Mouse (Mus musculus) frontal cortex, postnatal 36 days (tissue): Measurements from ENCODE around the gene Nt5c.
A peak's percentile ranks its signal among the peaks of the same experiment; 100 is the strongest.
"Not testable (repeated sequence)": the region's sequence is repeated elsewhere in the genome, so short reads cannot be mapped to it uniquely, and the experiment has no call there.

Experiments
- DNase-seq, 2 experiments: peaks; one replicate each; pipeline ENCODE4 v3.0.0; 2022; ENCODE audit warnings: low spot score in 2 of 2

Nt5c gene

DNA sequence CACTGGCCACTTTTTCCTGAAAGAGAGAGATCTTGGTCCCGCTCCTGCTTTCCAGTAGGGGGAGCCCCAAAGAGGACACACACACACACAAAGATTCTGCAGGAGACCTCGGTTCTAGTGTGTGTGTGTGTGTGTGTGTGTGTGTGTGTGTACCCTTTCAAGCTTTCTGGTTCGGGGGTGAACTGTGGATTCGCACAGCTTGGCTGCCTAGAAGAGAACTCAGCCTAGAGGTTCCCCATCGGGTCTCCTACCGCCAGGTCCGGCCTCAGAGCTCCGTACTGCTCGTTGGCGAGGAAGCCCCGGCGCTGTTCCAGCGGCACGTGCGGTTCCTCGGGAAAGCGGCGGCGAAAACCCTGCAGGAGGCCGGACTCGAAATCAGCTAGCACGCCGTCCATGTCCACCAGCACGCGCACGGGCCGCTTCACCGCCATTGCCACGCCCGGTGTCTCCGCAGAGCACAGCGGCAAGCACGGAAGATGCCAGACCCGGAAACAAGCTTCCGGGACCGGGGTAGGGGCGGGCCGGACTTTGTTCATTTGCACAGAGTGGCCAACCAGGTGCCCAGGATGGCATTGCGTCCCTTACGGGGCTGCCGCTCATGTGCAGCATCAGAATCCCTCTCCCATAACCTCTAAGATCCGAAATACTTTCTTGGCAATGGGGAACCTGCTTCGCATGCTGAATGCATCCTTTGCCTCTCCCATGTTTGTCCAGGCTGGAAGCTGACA is at the start of gene Nt5c:
Nt5c (minus strand) TSS at position 507 of the 728 bp plus-strand sequence.
- DNase-seq, result peak; percentile 76 to 89

DNA sequence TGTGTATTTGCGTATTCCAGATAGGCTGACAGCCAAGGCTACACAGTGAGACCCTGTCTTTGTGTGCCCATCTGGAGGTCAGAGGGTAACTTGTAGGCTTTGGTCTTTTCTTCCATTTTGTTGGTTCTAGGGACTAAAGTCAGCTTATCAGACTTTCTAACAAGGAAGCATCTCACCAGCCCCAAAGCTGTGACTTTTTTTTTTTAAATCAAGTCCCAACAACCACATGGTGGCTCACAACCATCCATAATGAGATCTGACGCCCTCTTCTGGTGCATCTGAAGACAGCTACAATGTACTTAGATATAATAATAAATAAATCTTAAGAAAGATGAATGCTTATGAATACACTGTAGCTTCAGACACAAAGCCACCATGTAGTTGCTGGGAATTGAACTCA is 46.4 kb upstream of the Nt5c start:
- DNase-seq, result no peak

DNA sequence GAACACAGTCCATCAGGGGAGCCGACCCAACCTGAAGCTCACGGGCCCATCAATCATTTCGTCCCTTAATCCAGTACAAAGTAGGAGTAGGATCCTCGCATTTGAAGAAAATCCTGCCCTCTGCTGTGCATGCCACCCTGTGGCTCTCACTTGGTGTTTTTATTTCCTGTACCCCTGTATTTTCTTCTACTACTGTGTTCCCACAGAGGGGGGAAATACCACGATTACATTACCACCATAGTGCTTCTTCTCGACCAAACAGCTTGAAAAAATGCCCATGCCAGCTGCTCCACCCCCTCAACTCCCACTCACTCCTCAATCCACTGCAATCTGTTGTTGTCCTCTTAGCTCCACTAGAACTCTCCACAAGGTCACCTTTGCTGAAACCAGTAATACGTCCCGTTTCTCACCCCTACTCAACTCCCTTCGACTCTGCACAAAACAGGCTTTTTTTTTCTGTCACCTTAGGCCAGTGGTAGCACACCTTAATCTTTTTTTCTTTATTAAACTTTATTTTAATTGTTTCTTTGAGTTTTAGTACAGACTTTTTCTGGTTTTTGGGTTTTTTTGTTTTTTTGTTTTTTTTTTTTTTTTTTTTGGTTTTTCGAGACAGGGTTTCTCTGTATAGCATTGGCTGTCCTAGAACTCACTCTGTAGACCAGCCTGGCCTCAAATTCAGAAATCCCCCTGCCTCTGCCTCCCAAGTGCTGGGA is 45.4 kb upstream of the Nt5c start:
- DNase-seq, result peak; percentile 44 to 62

DNA sequence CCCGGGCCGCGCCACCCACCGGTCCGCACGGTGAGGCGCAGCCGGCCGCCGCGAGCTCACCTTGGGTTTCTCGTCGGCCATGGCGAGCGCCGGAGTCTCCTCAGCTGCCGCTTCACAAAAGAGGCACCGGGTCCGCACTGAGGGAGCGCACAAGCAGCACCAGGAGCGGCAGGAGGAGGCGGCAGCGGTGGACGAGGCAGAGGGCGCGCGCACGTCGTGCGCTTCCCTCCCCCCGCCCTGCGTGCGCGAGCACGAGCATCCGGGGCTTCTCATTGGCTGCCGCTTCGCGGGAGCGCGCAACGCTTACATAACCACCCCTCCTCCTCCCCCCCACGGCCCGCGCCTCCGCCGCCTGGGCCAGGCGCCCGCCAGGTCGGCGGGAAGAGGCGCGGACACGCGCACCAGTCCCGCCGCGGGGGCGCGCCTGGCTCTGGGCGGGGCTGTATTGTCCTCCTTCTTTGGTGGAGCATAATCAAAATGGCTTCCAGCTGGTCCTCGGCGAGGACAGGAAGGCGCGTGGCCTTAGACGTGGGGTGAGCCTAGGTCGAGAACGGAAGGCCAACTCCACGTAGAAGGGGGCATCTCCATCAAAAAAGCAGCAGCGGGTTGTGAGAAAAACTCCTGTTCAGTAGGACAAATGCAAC is 44.5 kb upstream of the Nt5c start, which contains the start of gene Sumo2:
Sumo2 (minus strand) TSS at position 239 of the 644 bp plus-strand sequence.
- DNase-seq, result peak; percentile 98

DNA sequence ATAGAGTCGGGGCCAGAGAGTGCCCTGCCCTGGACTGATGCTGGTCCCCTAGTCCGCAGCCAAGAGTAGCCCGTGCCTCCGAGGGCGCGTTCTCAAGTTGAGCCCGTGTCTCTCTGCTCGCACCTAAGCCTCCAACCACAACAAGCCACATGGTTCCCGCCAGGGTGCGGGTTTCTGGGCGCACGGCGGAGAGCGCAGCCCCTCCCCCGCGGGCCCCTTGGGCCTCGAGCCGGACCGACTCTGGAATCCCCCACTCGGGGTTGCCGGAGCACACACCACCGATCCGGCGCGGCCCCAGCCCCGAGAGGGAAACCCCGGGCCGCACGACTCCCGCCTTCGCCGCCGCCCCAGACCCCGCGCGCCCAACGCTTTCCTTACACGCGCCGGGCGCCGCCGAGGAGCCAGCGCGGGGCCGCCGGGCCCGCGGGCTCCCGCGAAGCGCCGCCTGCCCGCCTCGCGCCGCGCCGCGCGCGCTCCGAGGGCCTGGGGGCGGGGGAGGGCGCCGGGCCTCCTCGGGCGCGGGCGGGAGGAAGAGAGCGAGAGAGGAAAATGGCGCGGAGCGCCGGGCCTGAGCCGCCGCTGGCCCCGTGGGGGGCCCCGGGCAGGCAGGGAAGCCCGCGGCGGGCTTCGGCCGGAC is 43.9 kb upstream of the Nt5c start:
- peak; percentile 41 to 54 for DNase-seq

DNA sequence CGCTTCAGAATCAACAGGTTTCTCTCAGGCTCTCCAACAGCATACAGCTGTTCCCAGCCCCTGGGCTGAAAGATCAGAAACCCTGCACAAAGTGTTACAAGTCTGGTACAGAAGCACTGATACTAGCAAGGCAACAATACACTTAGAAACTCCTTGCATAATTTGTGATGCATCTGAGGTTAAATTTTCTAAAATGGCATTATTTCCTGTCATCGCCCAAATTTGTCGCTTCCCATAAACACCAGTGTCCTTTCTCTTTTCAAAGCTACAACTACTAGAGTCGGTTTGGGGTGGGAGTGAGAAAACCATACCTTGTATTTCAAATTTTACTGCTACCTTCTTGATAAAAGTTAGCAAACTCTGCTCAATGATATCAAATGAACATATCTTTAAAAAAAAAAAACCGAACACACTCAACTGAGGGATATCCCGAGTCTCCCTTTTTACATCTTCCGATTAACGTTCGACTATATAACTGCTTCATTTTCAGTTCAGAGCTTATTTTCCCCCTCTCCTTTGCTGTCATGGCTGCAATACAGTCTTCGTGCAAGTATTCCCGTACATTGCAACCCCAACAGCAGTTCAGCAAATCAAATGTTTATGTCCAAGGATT is 43.2 kb upstream of the Nt5c start:
- no peak for DNase-seq

DNA sequence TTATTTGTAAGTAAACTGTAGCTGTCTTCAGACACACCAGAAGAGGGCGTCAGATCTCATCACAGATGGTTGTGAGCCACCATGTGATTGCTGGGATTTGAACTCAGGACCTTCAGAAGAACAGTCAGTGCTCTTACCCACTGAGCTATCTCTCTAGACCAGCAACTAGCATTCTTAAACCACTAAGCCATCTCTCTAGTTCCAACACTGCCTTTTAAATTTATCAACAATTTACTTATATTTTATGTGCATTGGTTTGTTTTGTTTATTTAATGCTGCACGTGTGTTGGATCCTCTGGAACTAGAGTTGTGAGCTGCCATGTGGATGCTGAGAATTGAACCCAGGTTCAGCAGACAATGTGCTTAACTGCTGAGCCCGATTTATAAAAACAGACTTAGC is 34.8 kb upstream of the Nt5c start:
- DNase-seq, result not testable (repeated sequence)

DNA sequence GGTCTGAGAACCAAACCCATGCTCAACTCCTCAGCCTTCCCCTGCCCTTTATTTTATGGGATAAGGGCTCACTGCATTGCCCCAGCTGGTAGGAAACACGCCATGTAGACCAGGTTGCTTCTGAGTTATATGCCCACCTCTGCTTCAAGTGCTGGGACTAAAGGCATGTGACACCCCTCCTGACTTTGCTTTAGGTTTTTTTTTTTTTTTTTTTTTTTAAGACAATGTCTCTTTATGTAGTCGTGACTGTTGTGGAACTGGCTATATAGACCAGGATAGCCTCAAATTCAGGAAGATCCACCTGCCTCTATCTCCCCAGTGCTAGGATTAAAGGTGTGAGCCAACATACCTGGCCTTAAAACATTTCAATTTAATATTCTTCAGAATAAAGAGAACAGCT is 31.0 kb upstream of the Nt5c start:
- DNase-seq, result no peak

DNA sequence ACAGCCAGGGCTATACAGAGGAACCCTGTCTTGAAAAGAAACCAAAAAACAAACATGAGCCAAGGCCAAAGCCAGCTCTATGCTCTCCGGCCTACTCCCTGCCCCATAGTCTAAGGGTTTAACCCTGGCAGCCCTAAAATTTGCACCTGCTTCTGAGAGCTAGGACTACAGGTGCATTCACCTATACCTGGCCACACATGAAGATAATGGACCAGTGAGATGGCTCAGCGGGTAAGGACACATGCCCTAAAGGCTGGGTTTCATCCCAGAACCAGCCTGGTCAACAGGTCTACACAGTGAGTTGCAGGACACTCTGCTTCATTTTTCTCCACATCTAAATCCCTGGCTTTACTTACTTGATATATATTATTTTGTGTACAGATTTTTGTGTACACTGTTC is 30.6 kb upstream of the Nt5c start:
- no peak for DNase-seq

DNA sequence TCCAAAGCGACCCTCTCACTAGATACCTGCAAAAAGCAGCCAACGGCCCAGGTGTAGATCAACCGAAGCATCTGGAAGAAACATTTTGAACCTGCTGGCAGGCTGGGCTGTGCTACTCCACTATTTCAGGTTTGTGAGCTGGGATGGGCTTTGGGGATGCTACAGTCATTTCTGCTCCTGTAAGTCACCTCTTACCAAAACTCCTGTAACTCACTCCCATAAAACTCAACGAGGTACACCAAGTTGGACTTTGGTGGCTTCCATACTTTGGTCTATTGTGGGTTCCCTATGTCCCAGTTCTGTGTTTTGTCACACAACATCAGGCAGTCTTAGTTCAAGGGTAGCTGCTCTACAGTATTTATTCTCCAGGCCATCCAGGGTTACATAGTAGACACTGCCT is 29.4 kb upstream of the Nt5c start:
- DNase-seq, result no peak

DNA sequence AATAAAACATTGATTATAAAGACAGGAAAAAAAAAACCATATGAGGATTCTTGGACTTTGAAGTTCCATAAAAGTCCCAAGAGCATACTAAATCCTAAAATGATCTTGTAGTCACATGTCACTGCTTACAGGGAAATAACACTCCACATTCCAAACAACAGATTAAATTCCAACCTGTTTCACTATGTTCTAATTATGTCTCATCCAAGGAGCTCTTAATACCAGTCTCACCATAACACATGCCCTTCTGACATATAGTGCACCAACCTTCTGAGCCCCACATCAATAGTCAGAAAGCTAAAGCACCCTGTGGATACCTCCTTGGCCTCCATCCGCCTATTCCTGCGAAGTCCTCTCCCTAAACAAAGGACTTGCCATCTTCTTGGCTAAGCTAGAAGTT is 28.6 kb upstream of the Nt5c start:
- no peak for DNase-seq

DNA sequence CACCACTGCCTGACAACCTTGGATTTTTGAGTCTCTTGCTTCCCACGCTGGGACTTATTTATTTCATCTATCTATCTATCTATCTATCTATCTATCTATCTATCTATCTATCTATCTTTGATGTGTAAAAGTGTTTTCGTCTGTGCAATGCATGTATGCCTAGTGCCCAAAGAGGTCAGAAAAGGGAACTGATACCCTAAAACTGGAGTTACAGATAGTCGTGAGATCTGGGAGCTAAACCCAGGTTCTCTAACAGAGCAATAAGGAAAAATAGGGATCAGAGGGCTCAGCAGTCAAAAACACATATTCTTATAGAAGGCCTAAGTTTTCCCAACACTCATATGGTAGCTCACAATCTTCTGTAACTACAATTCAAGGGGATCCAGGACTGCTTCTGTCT is 27.9 kb upstream of the Nt5c start:
- no peak for DNase-seq

DNA sequence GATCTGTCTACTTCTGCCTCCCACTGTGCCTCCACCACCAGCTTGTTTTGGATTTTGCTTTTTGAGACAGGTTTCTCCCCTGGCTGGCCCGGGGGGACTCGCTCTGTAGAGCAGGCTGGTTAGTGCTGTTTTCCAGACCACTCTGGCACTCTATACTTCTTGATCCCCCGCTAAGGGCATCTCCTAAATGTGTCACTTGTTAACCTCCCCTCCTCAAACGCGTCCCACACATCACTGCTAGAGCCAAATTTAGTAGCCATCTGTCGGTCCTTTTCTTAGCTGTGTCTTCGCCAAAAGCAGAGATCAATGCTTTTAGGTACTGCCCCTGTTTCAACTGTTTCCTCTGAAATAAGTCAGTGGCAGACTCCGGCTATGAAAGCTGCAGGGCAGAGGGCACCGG is 27.0 kb upstream of the Nt5c start:
- peak; percentile 45 to 69 for DNase-seq

DNA sequence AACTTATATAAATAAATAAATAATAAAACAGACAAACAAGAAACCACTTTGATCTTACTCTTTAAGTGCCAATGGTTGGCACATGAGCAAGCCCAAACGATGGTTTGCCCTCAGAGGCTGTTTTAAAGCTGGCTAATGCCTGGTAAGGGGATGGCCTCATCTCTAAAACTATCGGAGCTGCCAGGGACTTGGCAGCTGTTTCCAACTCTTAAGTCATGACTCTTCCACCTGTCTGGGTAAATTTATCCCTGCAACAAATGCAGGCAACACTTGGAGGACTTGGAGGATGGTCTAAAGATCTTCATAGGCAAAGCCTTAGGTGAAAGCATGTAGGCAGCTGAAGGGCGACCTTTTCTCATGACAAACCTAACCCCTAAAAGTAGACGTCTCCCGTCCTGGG is 25.3 kb upstream of the Nt5c start:
- no peak for DNase-seq

DNA sequence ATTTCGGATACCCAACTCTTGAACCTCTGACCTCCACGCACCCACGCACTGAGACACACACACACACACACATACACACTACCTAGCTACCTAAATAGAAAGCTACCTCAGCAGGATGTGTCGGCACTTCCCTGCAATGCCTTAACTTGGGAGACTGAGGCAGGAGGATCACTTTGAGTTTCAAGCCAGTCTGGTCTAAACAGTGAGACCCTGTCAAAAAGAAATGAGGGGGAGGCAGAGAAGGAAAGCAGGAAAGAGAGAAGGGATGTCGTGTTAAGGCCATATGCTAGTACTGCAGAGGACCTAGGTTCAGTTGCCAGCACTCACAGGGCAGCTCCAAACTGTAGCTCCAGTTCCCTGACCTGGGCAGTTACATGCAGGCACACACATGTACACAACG is 23.4 kb upstream of the Nt5c start:
- DNase-seq, result no peak

DNA sequence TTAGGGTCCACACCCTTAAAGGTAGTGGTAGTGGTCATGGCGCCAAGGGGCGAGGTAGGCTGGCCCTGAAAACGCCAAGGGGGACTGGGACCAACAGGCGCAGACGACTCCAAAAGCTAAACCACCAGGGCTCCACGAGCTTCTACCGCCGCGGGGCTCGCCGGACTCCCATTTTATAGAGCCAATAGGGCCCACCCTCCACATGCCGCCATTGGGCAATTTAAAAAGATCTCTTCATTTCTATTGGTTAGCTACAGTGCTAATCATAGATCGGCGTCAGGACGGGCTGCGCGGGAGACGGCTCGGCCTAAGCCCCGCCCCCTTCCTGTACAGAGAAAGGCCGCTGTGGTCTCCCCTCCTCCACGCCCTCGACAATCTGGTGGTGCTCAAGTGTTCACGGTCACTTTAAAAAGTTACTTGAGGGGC is 22.6 kb upstream of the Nt5c start, which contains the start of gene Jpt1:
Jpt1 (minus strand) TSS at position 150 of the 426 bp plus-strand sequence.
- DNase-seq, result peak; percentile 95 to 98

DNA sequence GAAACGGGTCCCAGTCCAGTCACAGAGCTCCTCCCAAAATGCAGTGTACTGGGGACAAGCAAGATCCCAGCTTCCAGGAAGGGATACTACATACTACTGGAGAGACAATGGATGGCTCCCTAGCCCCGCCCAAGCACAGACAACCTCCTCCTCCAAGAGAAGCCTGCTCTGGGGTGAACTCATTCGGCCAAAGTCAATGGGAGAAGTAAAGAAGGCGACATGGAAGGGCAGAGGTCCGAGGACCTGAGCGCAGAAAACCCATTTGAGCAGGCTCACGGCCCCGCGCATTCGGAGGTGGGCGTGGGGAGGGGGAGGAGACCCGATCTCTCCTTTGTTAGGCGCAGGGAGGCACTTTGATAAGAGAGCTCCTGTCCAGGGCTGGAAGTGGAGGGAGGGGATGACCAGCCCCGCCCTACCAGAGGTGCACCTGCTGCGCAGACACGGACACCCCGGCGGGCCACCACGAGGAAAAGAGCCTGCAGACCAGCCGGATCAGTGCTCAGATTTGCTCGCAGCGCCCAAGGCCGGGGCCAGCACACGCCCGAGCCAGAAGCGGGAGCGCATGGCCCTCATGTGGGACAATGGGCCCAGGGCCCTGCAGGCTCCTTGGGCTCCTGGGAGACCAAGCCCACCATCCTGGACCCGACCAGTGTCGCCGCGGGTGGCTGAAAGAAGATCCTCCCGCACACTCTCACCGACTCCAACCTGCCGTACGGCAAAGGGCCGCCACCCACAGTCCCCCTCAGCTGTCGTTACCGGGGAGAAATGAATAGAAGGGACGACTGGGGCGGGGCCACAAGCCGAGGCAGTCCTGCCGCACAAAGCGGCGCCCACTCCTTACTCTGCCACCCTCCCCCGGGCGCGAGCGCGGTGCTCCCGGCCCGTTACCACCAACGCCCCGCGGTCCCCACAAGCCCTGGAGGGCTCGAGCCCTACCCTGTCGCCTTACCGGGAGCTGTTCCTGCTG is 21.9 kb upstream of the Nt5c start:
- no peak for DNase-seq

DNA sequence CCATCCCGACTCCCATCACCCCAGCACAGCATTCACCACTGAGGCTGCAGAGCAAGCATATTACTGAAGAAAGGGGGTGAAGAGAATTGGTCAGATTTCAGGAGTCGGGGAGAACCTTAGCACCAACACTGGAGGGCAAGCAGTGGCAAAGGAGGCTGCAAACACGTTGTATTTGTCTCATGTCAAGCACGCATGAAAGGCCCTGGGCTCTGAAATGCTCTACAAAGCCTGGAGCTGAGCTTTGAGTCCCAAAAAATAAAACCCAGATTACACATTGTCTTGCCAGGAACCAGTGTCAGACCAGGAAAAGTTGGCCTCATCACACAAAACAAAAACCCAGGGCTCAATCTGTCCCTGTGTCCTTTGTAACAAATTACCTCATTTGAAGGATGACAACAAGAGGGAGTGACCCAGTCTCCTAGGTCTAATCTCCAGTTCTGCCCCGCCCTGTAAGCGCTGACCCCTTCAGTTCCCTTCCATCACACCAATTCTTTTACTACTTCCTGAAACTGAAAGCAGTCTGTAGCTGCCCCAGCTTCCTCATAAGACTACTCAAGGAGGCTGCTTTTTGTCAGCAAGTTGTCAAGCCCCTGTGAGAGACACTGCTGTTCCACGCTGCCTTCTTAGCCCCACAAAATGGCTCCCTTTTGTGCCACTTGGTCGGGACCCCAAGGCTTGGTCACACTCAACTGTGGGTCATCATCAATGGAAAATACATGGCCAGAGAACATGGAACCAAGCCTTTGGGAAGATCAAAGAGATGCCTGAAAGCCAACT is 20.9 kb upstream of the Nt5c start:
- DNase-seq, result no peak

DNA sequence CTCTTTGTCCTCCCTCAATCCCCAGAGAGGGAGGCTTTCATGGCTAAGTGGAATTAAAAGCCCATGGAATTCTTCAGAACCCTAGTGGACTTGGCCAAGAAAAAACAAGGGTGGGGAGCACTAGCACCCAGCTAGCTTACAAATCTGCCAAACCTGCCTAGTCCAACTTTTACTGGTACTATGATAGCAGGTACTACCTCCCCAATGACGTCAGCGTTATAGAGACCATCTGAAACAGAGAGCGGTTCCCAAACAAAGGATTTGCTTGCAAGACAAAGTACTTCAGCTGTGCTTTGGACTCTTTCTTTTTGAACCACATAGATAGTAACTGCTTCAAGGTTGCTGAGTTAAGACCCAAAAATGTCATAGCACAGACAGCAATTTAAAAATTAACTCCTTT is 20.3 kb upstream of the Nt5c start:
- no peak for DNase-seq

DNA sequence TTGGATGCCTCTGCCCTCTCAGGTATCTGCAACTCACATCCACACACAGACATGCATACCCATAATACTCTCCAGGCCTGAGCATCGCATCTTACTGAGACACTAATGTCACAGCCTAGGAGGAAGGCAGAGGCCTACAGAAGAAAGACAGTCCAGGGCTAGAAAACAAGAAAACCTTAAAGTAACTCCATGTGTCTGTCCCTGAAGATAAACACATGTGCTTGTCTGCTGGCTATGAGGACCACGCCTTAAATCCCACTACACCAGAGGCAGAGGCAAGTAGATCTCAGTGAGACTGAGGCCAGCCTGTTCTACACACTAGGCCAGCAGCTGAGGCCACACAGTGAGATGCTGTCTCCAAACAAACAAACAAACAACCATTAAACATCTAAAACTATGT is 19.5 kb upstream of the Nt5c start:
- no peak for DNase-seq
